In genomic region chr9:58457481-58457955, GRCm38 (mm10) we compare ENCODE assay signal across 10 mouse cellular contexts. TPM values are rescaled to one million over a fixed set of nuclear protein-coding genes. Genes with fewer than 3 reads are reported as not detected.
DNase-seq lines count a peak whose midpoint lies in the region; ATAC-seq and TF ChIP-seq lines count a peak whose summit lies in the region.
"Had no signal": no experiment of that assay in that cellular context is flagged by ENCODE, and none has a peak within 500 bp of the region (broad histone marks: within the 10 kb centered on the region; RNA-seq: fewer than 3 reads in every experiment).

No protein-coding gene starts in this region.

- H3K4me2 ChIP-seq in midbrain, postnatal 0 days (ENCODE audit: low read depth, low read length, poor library complexity, severe bottlenecking), result no peak overlapping the region
- H3K4me2 ChIP-seq: intestine, embryonic 15.5 days had no signal

- H3K36me3 ChIP-seq in midbrain, postnatal 0 days (ENCODE audit: insufficient read depth, low read length), result no peaks in the 10 kb centered on the region
- H3K36me3 ChIP-seq: intestine, embryonic 15.5 days had no signal

- H3K27ac ChIP-seq in midbrain, postnatal 0 days (ENCODE audit: low read depth, low read length), result peak overlapping the region; percentile 18; the same call in 1 of the 2 replicates
- H3K27ac ChIP-seq: intestine, embryonic 15.5 days had no signal

- H3K4me3 ChIP-seq in midbrain, postnatal 0 days (ENCODE audit: low read depth, low read length), result no peak overlapping the region
- H3K4me3 ChIP-seq: intestine, embryonic 15.5 days; megakaryocyte, embryonic 14.5 days had no signal

- H3K27me3 ChIP-seq in midbrain, postnatal 0 days (ENCODE audit: insufficient read depth, low read length), result no peaks in the 10 kb centered on the region
- H3K27me3 ChIP-seq: intestine, embryonic 15.5 days had no signal

- no peak for DNase-seq in frontal cortex, adult 2 months (ENCODE audit: extremely low spot score in 1 of 2, low spot score in 1 of 2)
- peak; percentile 73 for DNase-seq in brain, adult 2 months (ENCODE audit: low read depth, low spot score)
- peak; percentile 25 to 38 for DNase-seq in kidney, adult 8-10 months
- DNase-seq in midbrain, postnatal 0 days (ENCODE audit: low spot score), result peak; percentile 85
- DNase-seq in c-Kit-positive CD71-positive TER-119-positive erythroid progenitor cells, embryonic 14.5 days (ENCODE audit: low spot score), result no peak

- 41% methylated on average over 7 of the region's 7 CpGs for WGBS in midbrain, postnatal 0 days

- H3K9me3 ChIP-seq in midbrain, postnatal 0 days (ENCODE audit: low read length), result no peaks in the 10 kb centered on the region
- H3K9me3 ChIP-seq: intestine, embryonic 15.5 days had no signal

- H3K4me1 ChIP-seq in midbrain, postnatal 0 days (ENCODE audit: insufficient read depth, low read length), result peaks cover 10% of the 10 kb centered on the region; the same call in 1 of the 2 replicates

- no peak overlapping the region for H3K9ac ChIP-seq in midbrain, postnatal 0 days (replicated peaks; ENCODE audit: low read length, poor library complexity, severe bottlenecking)
- H3K9ac ChIP-seq: intestine, embryonic 15.5 days had no signal

- TF ChIP-seq CTCF in midbrain, postnatal 0 days (IDR thresholded peaks at IDR 0.05), result no peak

- ATAC-seq in frontal cortex, adult (ENCODE audit: low TSS enrichment), result peak; percentile 47
- peak; percentile 69 for ATAC-seq in midbrain, postnatal 0 days (ENCODE audit: low FRiP score)
- no peak for ATAC-seq in monocyte, adult 5-6 weeks (replicated peaks; ENCODE audit: insufficient number of reproducible peaks, low FRiP score, low TSS enrichment, poor library complexity, severe bottlenecking)
- no peak for ATAC-seq in cerebellum, adult (ENCODE audit: insufficient number of reproducible peaks, low FRiP score, low TSS enrichment)
- ATAC-seq: intestine, embryonic 15.5 days had no signal

RNA-seq across cellular contexts. Expression of gene Insyn1, which starts 30.9 kb away (rescaled TPM):
- 158 and 162 TPM in 2 replicates for polyA plus RNA-seq in frontal cortex, adult 2 months (2012; rRNA removed)
- 118 and 131 TPM in 2 replicates for total RNA-seq in midbrain, postnatal 0 days (2014; rRNA removed)
- 7.2 and 9.0 TPM in 2 replicates for polyA plus RNA-seq in midbrain, postnatal 0 days (2015; fragmentation: Nextera tagmentation; extraction: Ambion mirVana)
- total RNA-seq in monocyte, adult 5-6 weeks (2017), result not detected in 3 replicates

Comparison
In these comparisons a context has a peak if more than half of its experiments do, and no peak if none do; other contexts are left out.
1. ATAC-seq: peak in frontal cortex, adult (single experiment) and midbrain, postnatal 0 days (single experiment); none in monocyte, adult 5-6 weeks (single experiment) and cerebellum, adult (single experiment).
2. DNase-seq: peak in brain, adult 2 months (single experiment), kidney, adult 8-10 months (2 of 2) and midbrain, postnatal 0 days (single experiment); none in frontal cortex, adult 2 months (0 of 2) and c-Kit-positive CD71-positive TER-119-positive erythroid progenitor cells, embryonic 14.5 days (single experiment).
3. RNA of gene Insyn1, which starts 30.9 kb away (total RNA-seq): 118 to 131 TPM in midbrain, postnatal 0 days; not detected in monocyte, adult 5-6 weeks; every median in the first group is over 100 times any median in the second.